Mouse (Mus musculus) liver, postnatal 0 days (tissue): ENCODE measurements around the gene Smim8. TPM values are rescaled to one million over a fixed set of nuclear protein-coding genes. Genes with fewer than 3 reads are reported as not detected.

Experiments
- ATAC-seq: fragments of 200-750 bp; cut with Nextera tagmentation; 2 replicates; pipeline ENCODE4 v1.8.0; 2017; ENCODE audit warnings: mild to moderate bottlenecking, moderate library complexity
- DNase-seq: peaks from one replicate; pipeline ENCODE4 v3.0.0-alpha.2; 2016
- H3K27ac ChIP-seq: fragments of 300-500 bp; sonication (generic); 2 replicates; pipeline ENCODE4 v1.5.1; 2014; ENCODE audit warnings: antibody characterized with exemption, moderate library complexity, mild to moderate bottlenecking, low read depth
- H3K27me3 ChIP-seq: fragments of 300-500 bp; sonication (generic); 2 replicates; pipeline ENCODE4 v1.6.1; 2014; ENCODE audit warnings: low read length, control low read depth, mixed read lengths; ENCODE audit not compliant: insufficient read depth
- H3K36me3 ChIP-seq: fragments of 300-500 bp; sonication (generic); replicated peaks from 2 replicates; pipeline ENCODE4 v1.6.1; 2014; ENCODE audit warnings: mild to moderate bottlenecking, control low read depth, low read length, moderate library complexity, mixed read lengths; ENCODE audit not compliant: insufficient read depth
- H3K4me1 ChIP-seq: fragments of 300-500 bp; sonication (generic); 2 replicates; pipeline ENCODE4 v1.6.1; 2014; ENCODE audit warnings: antibody characterized with exemption, mild to moderate bottlenecking, control low read depth; ENCODE audit not compliant: insufficient read depth
- H3K4me2 ChIP-seq: fragments of 300-500 bp; sonication (generic); 2 replicates; pipeline ENCODE4 v1.6.1; 2014; ENCODE audit warnings: low read depth, mild to moderate bottlenecking, low read length, moderate library complexity, mixed read lengths
- H3K4me3 ChIP-seq: fragments of 300-500 bp; sonication (generic); 2 replicates; pipeline ENCODE4 v1.5.1; 2014; ENCODE audit warnings: low read depth, low read length
- H3K9ac ChIP-seq: fragments of 300-500 bp; sonication (generic); replicated peaks from 2 replicates; pipeline ENCODE4 v1.6.1; 2014; ENCODE audit warnings: mild to moderate bottlenecking, moderate library complexity
- H3K9me3 ChIP-seq: fragments of 300-500 bp; sonication (generic); 2 replicates; pipeline ENCODE4 v1.6.1; 2016; ENCODE audit warnings: mild to moderate bottlenecking, control low read depth, low read length, mixed read lengths
- CTCF ChIP-seq: sonication (generic); IDR thresholded peaks from 2 replicates; pipeline ENCODE4 v1.5.1; 2016; ENCODE audit warnings: antibody characterized with exemption, low read depth
- EP300 ChIP-seq: IDR thresholded peaks from 2 replicates; pipeline ENCODE4 v1.6.1; 2016; ENCODE audit warnings: antibody characterized with exemption, low read depth, mild to moderate bottlenecking
- WGBS: fragments of 180-500 bp; shearing (Covaris S2); extraction: QIAGEN DNeasy Blood & Tissue Kit; methylation state at CpG from one replicate; pipeline ENCODE4 v1.1.7; 2014; ENCODE audit not compliant: insufficient replicate concordance; 5-methylcytosine and 5-hydroxymethylcytosine counted together
- polyA plus RNA-seq: library from polyadenylated mRNA; unstranded; fragments of >200 nt; fragmentation: Nextera tagmentation; extraction: Ambion mirVana; gene quantifications from 2 replicates; pipeline ENCODE4 v1.2.1, GENCODE M21; 2015

The Smim8 gene
- polyA plus RNA-seq, 1 experiment from 2014 or later: 34.5 TPM

GRCm38 (mm10) chr4:34724306-34724705 lies 53.9 kb downstream of the Smim8 start:
- DNase-seq: no peak
- no peak for ATAC-seq
- Histone ChIP-seq H3K27me3 (peaks cover 1% of the 10 kb centered on the region; the same call in 1 of the 2 replicates), H3K9me3 (no peaks in the 10 kb centered on the region), H3K4me3 (no peak overlapping the region), H3K9ac (no peak overlapping the region), H3K4me1 (no peaks in the 10 kb centered on the region), H3K36me3 (no peaks in the 10 kb centered on the region), H3K4me2 (no peak overlapping the region), H3K27ac (no peak overlapping the region)
- 68% methylated on average over 4 of the region's 4 CpGs for WGBS
- no peak for TF ChIP-seq CTCF
- no peak for TF ChIP-seq EP300

GRCm38 (mm10) chr4:34723186-34723585 lies 55.0 kb downstream of the Smim8 start:
- Histone ChIP-seq H3K4me2 (no peak overlapping the region), H3K4me1 (no peaks in the 10 kb centered on the region), H3K4me3 (no peak overlapping the region), H3K27me3 (no peaks in the 10 kb centered on the region), H3K36me3 (no peaks in the 10 kb centered on the region), H3K9me3 (no peaks in the 10 kb centered on the region), H3K27ac (no peak overlapping the region), H3K9ac (no peak overlapping the region)
- WGBS: 72% methylated on average over 4 of the region's 4 CpGs
- ATAC-seq (no peak), DNase-seq (no peak)
- TF ChIP-seq CTCF (no peak), EP300 (no peak)

GRCm38 (mm10) chr4:34720127-34720895 lies 57.9 kb downstream of the Smim8 start:
- WGBS: 77% methylated on average over 7 of the region's 7 CpGs
- ATAC-seq: no peak

GRCm38 (mm10) chr4:34719421-34719820 lies 58.8 kb downstream of the Smim8 start:
- 91% methylated on average over 12 of the region's 12 CpGs for WGBS
- no peak overlapping the region for H3K27ac ChIP-seq
- H3K4me1 ChIP-seq: no peaks in the 10 kb centered on the region
- H3K4me2 ChIP-seq: no peak overlapping the region
- no peak overlapping the region for H3K4me3 ChIP-seq
- H3K36me3 ChIP-seq: no peaks in the 10 kb centered on the region
- ATAC-seq (no peak), DNase-seq (no peak)
- H3K27me3 ChIP-seq: no peaks in the 10 kb centered on the region
- TF ChIP-seq EP300: no peak
- TF ChIP-seq CTCF: no peak
- no peak overlapping the region for H3K9ac ChIP-seq
- H3K9me3 ChIP-seq: no peaks in the 10 kb centered on the region

More at GRCm38 (mm10) chr4:34720127-34720895, 57.9 kb downstream of the Smim8 start:
- H3K9me3 ChIP-seq: no peaks in the 10 kb centered on the region
- H3K9ac ChIP-seq: no peak overlapping the region
- no peaks in the 10 kb centered on the region for H3K4me1 ChIP-seq
- no peaks in the 10 kb centered on the region for H3K27me3 ChIP-seq
- TF ChIP-seq CTCF: peak; percentile 27
- no peak for TF ChIP-seq EP300
- DNase-seq: no peak
- H3K4me3 ChIP-seq: no peak overlapping the region
- H3K4me2 ChIP-seq: no peak overlapping the region
- H3K36me3 ChIP-seq: no peaks in the 10 kb centered on the region
- H3K27ac ChIP-seq: no peak overlapping the region

Other genes with a start within 250 kb of the Smim8 start
- gene Akirin2, start 227.5 kb downstream of the Smim8 start, polyA plus RNA-seq: 21.0 and 23.3 TPM in 2 replicates
- gene Orc3, start 163.5 kb downstream of the Smim8 start, polyA plus RNA-seq: 23.1 and 23.3 TPM in 2 replicates
- gene Rars2, start 163.5 kb downstream of the Smim8 start, polyA plus RNA-seq: 17.8 and 18.1 TPM in 2 replicates
- 10.6 and 12.3 TPM in 2 replicates for gene Slc35a1, start 91.0 kb downstream of the Smim8 start, polyA plus RNA-seq
- not detected in 2 replicates for gene Cfap206, start 48.2 kb downstream of the Smim8 start, polyA plus RNA-seq
- not detected in 2 replicates for gene Gm136, start 22.2 kb downstream of the Smim8 start, polyA plus RNA-seq
- 3.6 and 4.5 TPM in 2 replicates for gene Zfp292, start 104.5 kb upstream of the Smim8 start, polyA plus RNA-seq
- 2.0 and 2.2 TPM in 2 replicates for gene Cga, start 115.4 kb upstream of the Smim8 start, polyA plus RNA-seq